Mouse (Mus musculus) intestine, embryonic 14.5 days (tissue): Measurements from ENCODE around the gene Stat4. TPM values are rescaled to one million over a fixed set of nuclear protein-coding genes. Genes with fewer than 3 reads are reported as not detected.

ENCODE experiments used
- ATAC-seq: fragments of 200-750 bp; cut with Nextera tagmentation; replicated peaks from 2 replicates; pipeline ENCODE4 v1.8.0; 2017; ENCODE audit warnings: low read depth, moderate number of reproducible peaks, moderate TSS enrichment, moderate library complexity; ENCODE audit not compliant: low FRiP score, low TSS enrichment
- DNase-seq: peaks from one replicate; pipeline ENCODE4 v3.0.0-alpha.2; 2018; ENCODE audit warnings: low spot score
- H3K27ac ChIP-seq: fragments of 300-500 bp; sonication (generic); 2 replicates; pipeline ENCODE4 v1.5.1; 2014; ENCODE audit warnings: low read depth, mild to moderate bottlenecking, control low read depth
- H3K27me3 ChIP-seq: fragments of 300-500 bp; sonication (generic); replicated peaks from 2 replicates; pipeline ENCODE4 v1.6.1; 2014; ENCODE audit warnings: low read length, control low read depth; ENCODE audit not compliant: control insufficient read depth, insufficient read depth
- H3K36me3 ChIP-seq: fragments of 300-500 bp; sonication (generic); 2 replicates; pipeline ENCODE4 v1.6.1; 2014; ENCODE audit warnings: low read length, control low read depth; ENCODE audit not compliant: control insufficient read depth, insufficient read depth
- H3K4me1 ChIP-seq: fragments of 300-500 bp; sonication (generic); replicated peaks from 2 replicates; pipeline ENCODE4 v1.6.1; 2014; ENCODE audit warnings: low read length, control low read depth, mixed read lengths; ENCODE audit not compliant: control insufficient read depth, insufficient read depth
- H3K4me2 ChIP-seq: fragments of 300-500 bp; sonication (generic); 2 replicates; pipeline ENCODE4 v1.6.1; 2014; ENCODE audit warnings: low read length
- H3K4me3 ChIP-seq: fragments of 300-500 bp; sonication (generic); 2 replicates; pipeline ENCODE4 v1.5.1; 2014; ENCODE audit warnings: low read depth, low read length, control low read depth, mixed read lengths
- H3K9ac ChIP-seq: fragments of 300-500 bp; sonication (generic); 2 replicates; pipeline ENCODE4 v1.6.1; 2014; ENCODE audit warnings: mild to moderate bottlenecking, low read length
- H3K9me3 ChIP-seq: fragments of 300-500 bp; sonication (generic); 2 replicates; pipeline ENCODE4 v1.6.1; 2016; ENCODE audit warnings: low read length, control low read depth; ENCODE audit not compliant: control insufficient read depth
- WGBS: fragments of 180-500 bp; shearing (Covaris S2); extraction: QIAGEN DNeasy Blood & Tissue Kit; methylation state at CpG from one replicate; pipeline ENCODE4 v1.1.7; 2014; 5-methylcytosine and 5-hydroxymethylcytosine counted together
- polyA plus RNA-seq: library from polyadenylated mRNA; unstranded; fragments of >200 nt; fragmentation: Nextera tagmentation; extraction: Ambion mirVana; gene quantifications from 2 replicates; pipeline ENCODE4 v1.2.1, GENCODE M21; 2014

The Stat4 gene
- polyA plus RNA-seq, 1 experiment from 2014 or later = 2.4 TPM

DNA sequence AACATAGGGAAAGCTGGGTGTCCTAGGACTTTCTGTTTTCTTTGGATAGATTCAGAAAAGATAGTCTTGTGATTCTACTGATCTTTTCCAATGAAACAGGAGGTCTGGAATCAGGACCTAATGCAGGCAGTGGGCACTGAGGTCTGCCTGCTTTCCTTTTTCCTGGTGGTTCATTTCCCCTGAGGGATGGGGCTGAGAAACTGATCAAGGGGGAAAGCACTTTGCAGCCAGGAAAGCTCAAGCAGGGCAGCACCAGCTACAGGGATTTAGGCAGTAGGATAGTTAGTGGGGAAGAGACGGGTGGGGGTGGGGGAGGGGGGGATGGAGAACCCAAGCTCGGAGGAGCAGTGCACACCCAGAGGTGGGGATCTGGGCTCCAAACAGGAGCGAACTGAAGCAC is 166.0 kb downstream of the Stat4 start:
- H3K9ac ChIP-seq = no peak overlapping the region
- no peak for DNase-seq
- WGBS = 56% methylated on average over 3 of the region's 3 CpGs
- no peak overlapping the region for H3K27ac ChIP-seq
- H3K4me2 ChIP-seq = no peak overlapping the region
- H3K4me1 ChIP-seq = peaks cover 14% of the 10 kb centered on the region; the same call in 1 of the 2 replicates
- H3K27me3 ChIP-seq = no peaks in the 10 kb centered on the region
- H3K4me3 ChIP-seq = no peak overlapping the region
- no peaks in the 10 kb centered on the region for H3K9me3 ChIP-seq
- ATAC-seq = no peak
- H3K36me3 ChIP-seq = no peaks in the 10 kb centered on the region

DNA sequence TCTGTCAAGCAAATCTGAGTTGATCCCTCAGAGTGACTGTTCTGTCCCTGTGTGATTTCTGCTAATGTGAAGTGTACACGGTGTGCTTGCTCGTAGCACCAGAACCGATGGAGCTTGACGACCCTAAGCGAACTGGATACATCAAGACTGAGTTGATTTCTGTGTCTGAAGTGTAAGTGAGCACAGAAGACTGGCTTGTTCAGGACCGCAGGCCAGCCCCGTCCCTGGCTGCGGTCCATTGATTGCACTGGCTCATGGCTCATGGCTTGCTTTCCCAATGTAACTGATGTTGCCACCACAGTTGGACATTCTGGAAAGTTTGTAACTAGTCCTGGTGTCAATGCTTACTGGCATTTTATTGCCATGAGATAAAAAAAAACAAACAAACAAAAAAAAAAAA is 167.9 kb downstream of the Stat4 start:
- Histone ChIP-seq H3K4me2 (no peak overlapping the region), H3K36me3 (no peaks in the 10 kb centered on the region), H3K9me3 (no peaks in the 10 kb centered on the region), H3K9ac (no peak overlapping the region), H3K4me1 (peaks cover 12% of the 10 kb centered on the region; the same call in 1 of the 2 replicates), H3K27ac (no peak overlapping the region), H3K4me3 (no peak overlapping the region), H3K27me3 (no peaks in the 10 kb centered on the region)
- no peak for ATAC-seq
- DNase-seq = no peak
- WGBS = 95% methylated on average over 8 of the region's 8 CpGs

DNA sequence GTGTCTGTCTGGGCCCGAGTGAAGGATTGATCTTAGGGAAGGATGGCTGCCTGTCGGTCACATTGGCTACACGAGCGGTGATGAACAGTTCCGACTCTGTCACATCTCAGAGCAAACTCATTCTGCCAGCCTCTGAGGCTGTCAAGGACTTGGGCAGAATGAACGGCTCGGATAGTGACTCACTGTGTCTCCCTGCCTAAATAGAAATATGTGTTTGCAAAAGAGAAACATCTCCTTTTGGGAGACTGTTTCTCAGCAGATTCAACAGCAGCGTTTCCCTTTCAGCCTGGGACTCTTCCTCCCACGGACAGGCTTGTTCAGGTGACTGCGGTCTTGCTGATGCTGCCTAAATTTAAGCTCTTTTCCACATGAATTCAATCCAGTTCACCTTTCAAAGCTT is 169.4 kb downstream of the Stat4 start:
- H3K27ac ChIP-seq = no peak overlapping the region
- no peaks in the 10 kb centered on the region; the same call in 1 of the 2 replicates for H3K36me3 ChIP-seq
- no peak for DNase-seq
- no peaks in the 10 kb centered on the region for H3K27me3 ChIP-seq
- no peak overlapping the region for H3K9ac ChIP-seq
- H3K9me3 ChIP-seq = no peaks in the 10 kb centered on the region
- H3K4me1 ChIP-seq = no peaks in the 10 kb centered on the region
- no peak overlapping the region for H3K4me3 ChIP-seq
- WGBS = 87% methylated on average over 10 of the region's 10 CpGs
- no peak for ATAC-seq
- H3K4me2 ChIP-seq = no peak overlapping the region

Other genes starting within 250 kb of the Stat4 start
- 69.9 and 89.4 TPM in 2 replicates for gene Myo1b, start 71.1 kb upstream of the Stat4 start, polyA plus RNA-seq
- 23.8 and 24.9 TPM in 2 replicates for gene Stat1, start 132.3 kb downstream of the Stat4 start, polyA plus RNA-seq
- gene Gls, start 246.1 kb downstream of the Stat4 start, polyA plus RNA-seq = 44.1 and 51.9 TPM in 2 replicates